Mouse (Mus musculus) urinary bladder, adult 2 months (tissue): Measurements from ENCODE around the gene Tfpt. TPM values are rescaled to one million over a fixed set of nuclear protein-coding genes. Genes with fewer than 3 reads are reported as not detected.
A peak's percentile ranks its signal among the peaks of the same experiment; 100 is the strongest.
"Not testable (repeated sequence)": the region's sequence is repeated elsewhere in the genome, so short reads cannot be mapped to it uniquely, and the experiment has no call there.

ENCODE experiments used
- DNase-seq: peaks from one replicate; pipeline ENCODE4 v3.0.0; 2022; ENCODE audit warnings: low spot score
- polyA plus RNA-seq: library from polyadenylated mRNA; depleted of rRNA; stranded (reverse); fragments of >200 nt; gene quantifications from 2 replicates; pipeline ENCODE4 v1.2.3, GENCODE M21; 2012

The Tfpt gene
- polyA plus RNA-seq, 1 experiment: 25.4 TPM

DNA sequence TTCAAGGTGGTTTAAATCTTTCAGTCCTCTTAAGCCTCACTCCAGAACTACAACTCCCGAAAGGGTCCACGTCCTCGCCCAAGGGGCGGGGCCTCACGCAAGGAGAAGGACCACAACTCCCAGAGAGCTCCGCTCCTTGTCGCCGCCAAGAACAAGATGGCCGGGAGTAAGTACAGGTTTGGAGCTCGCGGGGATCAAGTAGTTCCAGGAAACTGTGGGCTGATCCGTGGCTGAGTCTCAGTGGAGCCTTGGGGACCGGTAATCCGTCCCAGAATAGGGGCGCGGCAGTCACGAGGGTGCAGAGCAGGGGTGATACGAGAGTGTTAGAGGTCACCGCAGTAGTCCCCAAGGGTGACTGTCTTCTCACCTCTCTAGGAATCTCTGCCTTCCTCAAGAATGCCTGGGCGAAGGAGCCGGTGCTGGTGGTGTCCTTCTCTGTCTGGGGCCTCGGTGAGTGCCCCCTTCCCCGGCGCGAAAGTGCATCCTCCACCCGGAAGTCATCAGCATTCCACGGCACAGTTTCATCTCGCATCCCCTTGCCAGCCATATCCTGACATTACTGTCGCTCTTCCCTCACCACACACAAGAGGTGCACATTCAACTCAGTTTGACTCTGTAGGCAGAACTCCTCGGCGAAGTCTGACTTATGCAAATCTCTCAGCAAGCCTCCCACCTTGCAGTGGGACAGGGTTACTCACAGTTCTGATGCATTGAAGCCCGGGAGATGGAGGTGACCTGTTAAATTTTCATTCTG lies 12.3 kb downstream of the Tfpt start, which contains the start of gene Ndufa3:
Ndufa3 (plus strand) TSS at position 132 of the 754 bp plus-strand sequence.
- DNase-seq: peak; percentile 56

DNA sequence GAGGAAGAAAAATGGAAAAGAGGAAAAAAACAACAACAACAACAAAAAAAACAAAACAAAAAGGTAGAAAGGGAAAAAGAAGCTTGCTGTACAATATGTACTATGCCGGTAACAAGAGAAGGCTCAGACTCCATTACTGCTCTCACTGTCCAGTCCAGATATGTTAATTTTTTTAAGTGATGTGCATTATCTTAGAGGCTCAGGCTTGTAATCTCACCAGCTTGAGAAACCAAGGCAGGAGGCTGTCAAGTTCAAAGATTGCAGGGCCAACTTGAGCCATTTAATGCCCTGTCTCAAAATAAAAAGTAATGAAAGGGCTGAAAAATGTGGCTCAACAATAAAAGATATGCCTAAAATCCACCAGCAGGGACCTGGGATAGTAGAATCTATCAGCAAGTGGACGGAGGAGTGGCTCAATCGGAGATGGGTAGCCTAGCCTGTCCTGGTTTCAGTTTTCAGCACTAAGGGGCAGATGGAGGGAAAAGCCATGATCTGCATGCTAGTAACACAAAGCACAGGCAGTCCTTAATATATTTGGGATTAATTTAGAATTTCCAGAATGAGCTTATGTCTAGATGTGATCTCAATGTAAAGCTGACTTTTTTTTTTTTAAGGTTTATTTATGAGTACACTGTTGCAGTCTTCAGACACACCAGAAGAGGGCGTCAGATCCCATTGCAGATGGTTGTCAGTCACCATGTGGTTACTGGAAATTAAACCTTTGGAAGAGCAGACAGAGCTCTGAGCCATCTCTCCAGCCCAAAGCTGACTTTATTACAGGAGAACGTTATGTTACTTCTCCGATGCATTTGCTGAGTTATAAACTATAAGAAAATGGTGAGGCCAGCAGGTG lies 13.1 kb downstream of the Tfpt start:
- no peak for DNase-seq

DNA sequence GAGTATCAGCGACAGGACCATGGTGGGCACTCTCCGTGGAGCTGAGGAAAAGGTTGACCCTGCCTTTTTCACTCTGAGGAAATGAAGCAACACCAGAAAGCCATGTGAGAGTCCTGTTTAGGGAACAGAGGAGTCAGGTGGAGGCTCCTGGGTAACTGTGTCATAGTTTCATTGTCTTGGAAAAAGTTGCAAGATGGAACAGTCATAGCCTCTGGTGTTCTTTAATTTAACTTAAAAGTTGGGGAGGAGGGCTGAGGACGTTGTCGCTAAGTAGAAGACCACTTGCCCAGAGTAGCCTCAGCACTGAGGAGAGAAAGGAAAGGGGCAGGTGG lies 13.7 kb downstream of the Tfpt start, which contains the start of gene Oscar:
Oscar (minus strand) TSS at position 101 of the 332 bp plus-strand sequence.
- no peak for DNase-seq

DNA sequence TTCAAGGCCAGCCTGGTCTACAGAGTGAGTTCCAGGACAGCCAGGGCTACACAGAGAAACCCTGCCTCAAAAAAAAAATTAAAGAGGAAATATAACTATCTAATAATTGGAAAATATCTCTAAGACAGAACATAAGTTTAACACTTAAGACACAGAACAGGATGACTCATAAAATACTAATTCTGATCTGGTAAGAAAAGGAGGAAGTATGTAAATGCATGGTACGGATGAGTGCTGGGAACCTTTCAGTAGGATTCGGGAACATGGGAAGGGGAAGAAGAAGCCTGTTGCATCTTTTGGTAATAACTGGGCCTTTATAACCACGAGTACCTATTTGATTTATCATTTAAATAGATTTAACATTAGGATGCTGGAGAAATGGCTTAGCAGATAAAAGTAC lies 15.7 kb downstream of the Tfpt start:
- DNase-seq: no peak

DNA sequence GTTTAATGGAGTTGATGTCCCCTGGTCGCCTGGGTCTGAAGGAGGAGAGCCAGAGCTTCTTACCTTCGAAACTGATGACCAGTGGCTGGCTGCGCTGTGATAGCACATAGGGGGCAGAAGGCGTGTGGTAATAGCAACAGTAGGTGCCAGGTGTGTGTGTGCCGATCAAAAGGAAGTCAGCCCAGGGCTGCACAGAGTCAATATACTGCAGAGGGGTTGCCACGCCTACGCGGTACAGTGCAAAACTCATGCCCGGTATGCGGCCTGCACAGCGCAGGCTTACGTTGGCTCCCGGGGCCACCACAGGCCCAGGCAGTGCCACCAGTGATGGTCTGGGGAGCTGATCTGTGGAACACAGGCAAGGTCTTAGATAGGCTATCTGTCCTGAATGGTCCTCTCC lies 18.7 kb downstream of the Tfpt start:
- DNase-seq: no peak

DNA sequence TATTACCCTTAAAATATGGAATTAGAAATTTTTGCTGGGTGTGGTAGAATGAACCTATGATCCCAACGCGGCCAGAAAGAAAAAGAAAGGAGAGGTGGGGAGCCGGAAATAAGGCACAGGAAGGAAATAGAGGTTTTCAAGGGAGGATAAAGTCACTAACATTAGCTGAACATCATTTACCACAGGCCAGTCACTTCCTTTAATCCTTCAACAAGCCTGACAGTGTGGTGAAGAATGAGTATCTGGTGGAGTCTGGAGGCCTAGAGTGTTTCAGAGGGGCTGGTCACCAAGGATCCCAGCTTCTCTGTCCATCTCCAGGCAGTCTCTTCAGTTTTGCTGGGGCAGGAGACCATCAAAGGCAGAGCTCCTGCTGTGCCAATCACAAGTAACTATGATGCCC lies 19.3 kb downstream of the Tfpt start:
- DNase-seq: no peak

DNA sequence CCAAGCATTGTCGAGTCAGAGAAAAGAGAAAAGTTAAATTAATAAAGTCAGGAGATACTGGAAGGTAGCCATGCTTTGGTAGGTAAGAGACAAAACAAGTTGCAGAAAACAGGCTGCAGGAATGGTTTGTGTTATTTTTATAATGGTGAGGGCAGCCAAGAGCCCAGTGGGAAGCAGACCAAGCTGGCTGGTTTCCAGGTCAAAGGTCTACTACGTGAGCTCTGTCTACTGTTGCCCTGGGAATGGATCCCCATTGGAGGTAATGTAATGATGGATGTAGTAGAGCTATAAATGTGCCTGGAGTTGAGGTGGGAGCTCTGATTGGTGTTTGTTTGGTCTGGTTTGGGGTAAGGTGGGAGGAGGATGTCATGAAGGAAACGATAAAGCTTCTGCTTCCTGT lies 20.6 kb downstream of the Tfpt start:
- DNase-seq: no peak

DNA sequence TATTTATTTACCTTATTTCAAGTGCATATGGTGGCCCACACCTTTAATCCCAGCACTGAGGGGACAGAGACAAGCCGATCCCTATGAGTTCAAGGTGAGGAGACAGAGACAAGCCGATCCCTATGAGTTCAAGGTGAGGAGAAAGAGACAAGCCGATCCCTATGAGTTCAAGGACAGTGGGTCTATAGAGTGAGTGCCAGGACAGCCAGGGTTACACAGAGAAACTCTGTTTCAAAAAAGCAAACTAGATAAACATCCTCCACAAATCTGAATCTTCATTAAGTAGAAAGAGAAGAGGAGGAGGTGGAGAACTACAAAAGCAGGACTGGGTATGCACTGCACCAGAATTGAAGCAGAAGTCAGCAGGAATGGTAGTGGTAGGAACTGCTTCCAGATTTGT lies 21.1 kb downstream of the Tfpt start:
- no peak for DNase-seq

DNA sequence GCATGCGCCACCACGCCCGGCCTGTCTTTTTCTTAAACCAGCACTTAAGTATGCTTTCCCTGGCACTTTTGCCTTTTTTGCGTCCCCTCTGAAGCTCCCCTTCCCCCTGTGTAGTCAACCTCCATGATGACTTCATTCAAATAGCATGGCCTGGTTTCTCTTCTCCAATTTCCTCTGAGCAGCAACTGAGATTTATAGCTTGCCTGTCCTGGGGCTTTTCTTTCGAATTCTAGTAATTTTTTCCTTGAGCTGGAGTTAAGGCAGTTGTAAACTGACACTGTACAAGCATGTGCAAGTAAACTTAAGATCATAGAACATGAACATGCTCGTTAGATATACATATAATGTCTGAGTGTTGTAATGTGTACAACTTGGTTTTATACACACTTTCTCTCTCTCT lies 22.3 kb downstream of the Tfpt start:
- no peak for DNase-seq

DNA sequence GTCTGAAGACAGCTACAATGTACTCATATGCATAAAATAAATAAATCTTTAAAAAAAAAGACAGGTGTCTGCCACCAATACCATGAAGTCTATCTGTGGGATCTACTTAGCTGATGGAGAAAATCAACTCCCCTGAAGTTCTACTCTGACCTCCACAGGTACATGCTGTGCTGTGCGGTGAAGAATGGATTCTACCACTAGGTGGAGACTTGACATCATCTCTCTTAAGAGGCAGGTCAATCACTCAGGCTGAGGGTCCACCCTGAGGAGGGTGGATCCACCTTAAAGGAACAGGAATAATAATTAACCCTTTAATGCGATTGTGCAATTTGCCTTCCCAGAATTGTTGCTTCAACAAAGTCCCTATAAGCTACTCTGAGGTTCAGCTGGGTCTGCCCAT lies 22.9 kb downstream of the Tfpt start:
- no peak for DNase-seq

DNA sequence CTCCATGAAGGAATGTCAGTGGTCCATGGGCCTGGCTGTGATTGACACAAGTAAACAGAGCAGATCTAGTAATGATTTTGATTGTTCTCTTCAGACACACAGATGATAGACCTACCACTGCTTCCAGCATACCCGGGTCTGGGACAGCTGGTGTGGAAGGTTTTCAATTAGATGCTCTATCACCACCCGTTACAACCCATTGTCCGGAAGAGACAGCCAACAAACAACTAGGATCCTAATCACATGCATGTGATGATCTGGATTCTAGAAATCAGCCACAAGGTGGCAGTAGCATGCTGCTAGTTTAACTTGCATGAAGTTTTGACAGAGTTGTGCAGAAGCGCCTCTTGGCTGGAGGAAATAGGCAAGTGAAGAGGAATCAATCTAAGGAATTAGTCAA lies 28.6 kb downstream of the Tfpt start:
- no peak for DNase-seq

DNA sequence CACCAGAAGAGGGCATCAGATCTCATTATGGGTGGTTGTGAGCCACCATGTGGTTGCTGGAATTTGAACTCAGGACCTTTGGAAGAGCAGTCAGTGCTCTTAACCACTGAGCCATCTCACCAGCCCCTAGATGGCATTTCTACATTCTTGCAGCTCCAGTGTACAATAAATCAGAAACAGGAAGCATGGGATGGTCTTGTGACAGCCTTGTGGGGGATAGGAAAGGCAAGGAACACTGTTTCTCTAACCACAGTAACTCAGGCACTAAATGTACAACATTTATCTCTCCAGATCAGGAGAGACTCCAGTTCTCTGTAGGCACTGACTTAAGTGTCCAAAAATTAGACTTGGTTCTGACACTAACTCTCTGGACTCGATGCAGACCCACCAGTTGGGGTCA lies 32.0 kb downstream of the Tfpt start:
- not testable (repeated sequence) for DNase-seq

DNA sequence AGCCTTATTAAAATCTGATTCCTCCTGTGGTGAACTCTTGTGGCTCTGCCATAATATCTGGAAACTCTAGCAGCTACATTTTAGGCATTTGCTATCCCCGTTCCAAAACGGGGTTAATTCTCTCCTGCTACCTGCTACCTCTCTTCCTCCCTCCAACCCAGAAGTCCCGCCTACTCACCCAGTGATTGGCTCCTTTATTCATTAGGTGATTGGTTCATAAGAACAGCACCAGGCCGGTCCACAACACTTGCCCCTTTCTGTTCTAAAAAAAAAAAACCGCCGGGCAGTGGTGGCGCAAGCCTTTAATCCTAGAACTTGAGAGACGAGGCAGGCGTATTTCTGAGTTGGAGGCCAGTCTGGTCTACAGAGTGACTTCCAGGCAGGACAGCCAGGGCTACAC lies 34.6 kb downstream of the Tfpt start:
- no peak for DNase-seq

DNA sequence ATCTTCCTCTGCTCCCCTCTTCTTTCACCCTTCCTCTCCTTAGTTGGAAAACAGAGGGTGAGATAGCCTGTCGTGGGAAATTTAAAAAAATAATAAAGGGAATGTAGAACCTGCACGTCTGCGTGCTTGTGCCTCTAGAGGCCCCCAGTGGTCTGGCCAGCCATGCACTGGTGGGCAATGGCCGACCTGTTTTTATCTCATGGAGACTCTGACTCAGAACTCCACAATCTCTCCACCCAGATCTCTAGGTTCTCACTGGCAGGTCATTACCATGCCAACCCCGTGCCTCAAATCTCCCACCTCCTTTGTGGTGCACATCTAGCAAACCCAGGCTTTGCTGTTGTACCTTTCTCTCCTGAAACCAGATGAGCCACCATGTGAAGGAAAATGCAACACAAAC lies 35.0 kb downstream of the Tfpt start:
- no peak for DNase-seq

DNA sequence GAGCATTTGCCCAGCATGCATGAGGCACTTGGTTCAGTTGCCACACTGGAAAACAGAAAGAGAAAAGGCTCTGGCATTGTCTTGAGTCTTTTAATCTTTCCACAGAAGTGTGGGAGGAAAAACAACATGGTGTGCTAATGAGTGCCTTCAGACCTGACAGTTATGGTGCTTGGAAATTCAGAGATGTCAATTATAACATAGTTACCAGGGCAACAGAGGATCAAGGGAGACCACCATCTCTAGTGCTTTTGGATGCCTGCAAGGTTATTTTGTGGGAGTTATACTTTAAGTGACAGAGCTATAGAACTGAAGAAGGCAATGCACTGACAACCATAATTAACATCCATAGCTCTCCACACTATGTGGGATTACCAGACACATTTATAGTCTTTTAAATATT lies 35.9 kb downstream of the Tfpt start:
- no peak for DNase-seq

DNA sequence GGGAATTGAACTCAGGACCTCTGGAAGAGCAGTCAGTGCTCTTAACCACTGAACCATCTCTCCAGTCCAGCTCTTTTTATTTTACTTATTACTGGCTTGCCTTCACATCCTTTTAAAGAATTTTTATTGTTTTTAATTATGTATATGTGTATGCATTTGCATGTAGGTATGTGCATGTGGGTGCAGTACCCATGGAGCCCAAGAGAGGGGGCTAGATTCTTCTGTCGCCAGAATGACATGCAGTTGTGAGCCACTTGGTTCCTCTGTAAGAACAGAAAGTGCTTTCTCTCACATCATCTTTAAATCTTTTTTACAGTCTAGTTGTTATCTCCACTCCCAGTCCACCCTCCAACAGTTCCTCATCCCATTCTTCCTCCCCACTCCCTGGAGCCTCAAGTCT lies 38.2 kb downstream of the Tfpt start:
- DNase-seq: no peak

DNA sequence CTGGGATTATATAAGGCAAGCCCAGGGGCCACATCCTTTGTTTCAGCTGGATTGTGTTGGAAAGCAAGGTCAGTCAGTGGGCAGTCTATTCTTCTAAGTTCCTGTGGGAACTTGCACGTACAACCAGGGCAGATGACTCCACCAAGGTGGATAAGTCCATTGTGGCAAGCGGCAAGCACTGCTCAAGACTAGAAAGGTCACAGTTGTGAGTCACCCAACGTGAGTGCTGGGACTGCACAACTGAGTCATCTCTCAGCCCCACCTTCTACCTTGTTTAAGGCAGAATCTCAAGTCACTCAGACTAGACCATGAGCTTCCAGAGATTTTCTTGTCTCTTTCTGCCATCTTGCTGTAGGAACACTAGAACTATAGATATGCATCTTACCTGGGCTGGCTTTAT lies 39.2 kb downstream of the Tfpt start:
- DNase-seq: no peak

DNA sequence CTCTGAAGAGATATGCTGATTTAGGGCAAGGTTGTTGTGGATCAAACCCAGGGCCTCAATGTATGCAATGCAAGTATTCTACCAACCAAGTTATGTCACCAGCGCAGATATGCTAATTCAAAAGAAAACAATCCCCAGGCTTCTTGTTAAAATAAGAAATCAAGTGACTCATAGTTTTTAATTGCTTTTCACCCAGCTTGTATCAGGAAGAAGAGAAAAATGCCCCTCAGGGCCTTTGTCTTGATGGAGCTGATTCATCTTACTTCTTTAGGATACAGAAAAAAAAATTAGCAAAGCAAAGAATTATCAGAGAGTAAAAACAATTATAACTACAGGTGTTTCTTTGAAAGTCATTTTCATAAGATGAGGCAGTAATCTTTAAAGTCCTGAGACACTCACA lies 42.4 kb downstream of the Tfpt start:
- no peak for DNase-seq

DNA sequence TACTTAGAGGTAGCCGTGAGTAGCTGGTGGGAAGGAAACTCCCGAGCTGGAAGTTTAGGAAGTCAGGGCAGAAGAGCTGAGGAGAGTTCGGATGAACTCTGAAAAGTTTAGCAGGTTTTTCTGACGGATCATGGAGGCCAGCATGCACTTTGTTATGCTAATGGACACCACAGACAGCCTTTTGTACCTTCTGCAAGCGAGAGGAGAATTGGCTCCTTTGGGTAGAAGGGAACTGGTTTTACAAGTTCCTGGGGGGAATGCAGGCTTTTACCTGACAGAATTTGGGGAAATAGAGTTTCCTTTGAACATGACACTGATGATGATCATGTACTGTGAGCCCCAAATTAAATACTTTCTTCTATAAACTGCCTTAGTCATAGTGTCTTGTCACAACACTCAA lies 43.5 kb downstream of the Tfpt start:
- no peak for DNase-seq

DNA sequence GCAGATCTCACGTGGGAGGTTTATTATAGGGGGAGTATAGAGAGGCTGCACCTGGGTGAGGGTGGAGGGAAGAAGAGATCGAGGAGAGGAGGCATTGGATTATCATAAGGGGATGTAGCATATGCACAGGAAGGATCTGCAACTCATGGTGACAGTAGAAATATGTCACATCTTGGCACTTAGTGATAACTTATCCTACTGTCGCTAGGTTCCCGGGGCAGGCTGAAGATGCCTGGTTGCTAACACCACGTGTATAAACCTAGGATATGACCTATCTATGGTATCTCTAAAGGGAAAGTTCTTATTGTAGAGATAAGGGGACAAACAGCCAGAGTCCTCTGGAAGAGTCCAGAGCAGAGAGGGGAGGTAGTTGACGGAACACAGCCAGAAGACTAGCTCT lies 44.0 kb downstream of the Tfpt start:
- DNase-seq: no peak

DNA sequence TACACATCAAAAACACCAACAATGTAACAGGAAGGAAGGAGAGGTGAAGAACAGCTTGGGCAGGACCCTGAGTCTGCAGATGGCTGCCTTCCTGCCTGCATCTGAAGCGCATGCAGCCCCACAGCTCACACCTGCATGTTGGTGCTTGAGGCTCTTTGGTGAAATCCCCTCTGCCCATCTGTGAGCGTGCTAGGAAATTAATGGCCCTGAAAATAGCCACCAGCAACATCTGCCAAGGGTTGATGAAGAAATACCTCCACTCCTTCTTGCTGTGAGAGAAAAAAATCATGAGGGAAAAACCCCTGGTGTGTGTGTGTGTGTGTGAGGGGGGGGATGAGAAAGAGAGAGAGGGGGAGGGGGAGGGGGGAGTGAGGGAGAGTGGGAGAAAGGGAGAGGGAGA lies 49.7 kb downstream of the Tfpt start:
- no peak for DNase-seq

DNA sequence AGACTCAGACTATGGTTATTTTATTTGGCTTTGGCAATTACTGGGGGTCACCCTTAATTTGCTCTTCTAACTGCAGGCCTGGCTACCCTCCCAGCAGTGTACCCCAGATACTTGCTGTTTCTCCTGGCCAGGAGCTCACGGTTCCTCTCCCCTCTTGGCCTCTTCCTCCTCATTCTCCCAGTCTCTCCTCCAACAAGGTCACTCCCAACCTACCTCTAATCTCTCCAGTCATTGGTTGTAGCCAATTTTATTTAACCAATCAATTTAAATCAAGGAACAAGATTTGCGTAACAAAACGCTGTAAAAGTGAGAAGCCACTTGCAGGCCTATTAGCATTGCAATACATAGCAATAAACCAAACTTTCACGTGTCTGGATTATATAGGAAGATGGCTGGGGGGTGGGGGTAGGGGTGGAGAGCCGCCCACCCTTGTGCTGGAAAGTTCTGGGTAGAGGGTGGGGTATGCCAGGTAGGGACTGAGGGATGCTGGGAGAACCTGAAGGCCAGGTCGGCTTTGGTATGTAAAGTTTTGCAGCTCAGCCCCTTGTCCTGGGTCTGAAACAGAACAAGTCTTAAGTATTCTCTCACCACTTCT lies 50.7 kb downstream of the Tfpt start:
- no peak for DNase-seq

DNA sequence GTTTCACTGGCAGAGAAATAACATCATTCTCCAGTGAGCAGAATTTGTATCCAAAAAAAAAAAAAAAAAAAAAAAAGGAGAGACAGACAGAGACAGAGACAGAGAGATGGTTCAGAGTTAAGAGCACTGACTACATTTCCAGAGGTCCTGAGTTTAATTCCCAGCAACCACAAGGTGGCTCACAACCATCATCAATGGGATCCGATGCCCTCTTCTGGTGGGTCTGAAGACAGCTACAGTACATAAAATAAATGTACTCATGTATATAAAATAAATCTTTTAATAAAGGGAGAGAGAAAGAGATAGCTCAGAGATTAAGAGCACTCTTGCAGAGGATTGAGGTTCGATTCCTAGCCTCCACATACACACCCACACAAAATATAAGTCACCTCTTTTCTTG lies 51.5 kb downstream of the Tfpt start:
- no peak for DNase-seq
